Mouse (Mus musculus) lung, embryonic 15.5 days (tissue): ENCODE measurements around the gene Zfp541. TPM values are rescaled to one million over a fixed set of nuclear protein-coding genes. Genes with fewer than 3 reads are reported as not detected.

Source experiments
- ATAC-seq: fragments of 200-750 bp; cut with Nextera tagmentation; 2 replicates; pipeline ENCODE4 v1.8.0; 2017; ENCODE audit warnings: moderate number of reproducible peaks, borderline replicate concordance; ENCODE audit not compliant: low FRiP score, low TSS enrichment; ENCODE audit errors: extremely low read depth
- H3K27ac ChIP-seq: fragments of 300-500 bp; sonication (generic); 2 replicates; pipeline ENCODE4 v1.5.1; 2015; ENCODE audit warnings: moderate library complexity, mild to moderate bottlenecking, inconsistent platforms
- H3K27me3 ChIP-seq: fragments of 300-500 bp; sonication (generic); 2 replicates; pipeline ENCODE4 v1.6.1; 2015; ENCODE audit warnings: inconsistent platforms
- H3K36me3 ChIP-seq: fragments of 300-500 bp; sonication (generic); 2 replicates; pipeline ENCODE4 v1.6.1; 2015; ENCODE audit warnings: inconsistent platforms
- H3K4me1 ChIP-seq: fragments of 300-500 bp; sonication (generic); 2 replicates; pipeline ENCODE4 v1.6.1; 2015; ENCODE audit warnings: inconsistent platforms
- H3K4me2 ChIP-seq: fragments of 300-500 bp; sonication (generic); 2 replicates; pipeline ENCODE4 v1.6.1; 2015; ENCODE audit warnings: inconsistent platforms, mild to moderate bottlenecking, moderate library complexity
- H3K4me3 ChIP-seq: fragments of 300-500 bp; sonication (generic); 2 replicates; pipeline ENCODE4 v1.5.1; 2015; ENCODE audit warnings: mild to moderate bottlenecking, inconsistent platforms
- H3K9ac ChIP-seq: fragments of 300-500 bp; sonication (generic); 2 replicates; pipeline ENCODE4 v1.6.1; 2015; ENCODE audit warnings: inconsistent platforms
- H3K9me3 ChIP-seq: fragments of 300-500 bp; sonication (generic); 2 replicates; pipeline ENCODE4 v1.6.1; 2016; ENCODE audit warnings: inconsistent platforms
- WGBS: fragments of 180-500 bp; shearing (Covaris S2); methylation state at CpG from one replicate; pipeline ENCODE4 v1.1.7; 2015; 5-methylcytosine and 5-hydroxymethylcytosine counted together
- polyA plus RNA-seq: library from polyadenylated mRNA; unstranded; fragments of >200 nt; fragmentation: Nextera tagmentation; extraction: Ambion mirVana; gene quantifications from 2 replicates; pipeline ENCODE4 v1.2.1, GENCODE M21; 2015

Gene Zfp541
- polyA plus RNA-seq, 1 experiment from 2014 or later: not detected

- H3K36me3 ChIP-seq: no peaks in the 10 kb centered on the region
- no peak for ATAC-seq
- no peaks in the 10 kb centered on the region for H3K9me3 ChIP-seq
- H3K4me2 ChIP-seq: no peak overlapping the region
- no peak overlapping the region for H3K9ac ChIP-seq
- no peak overlapping the region for H3K27ac ChIP-seq
- H3K4me3 ChIP-seq: no peak overlapping the region
- peaks cover 33% of the 10 kb centered on the region for H3K4me1 ChIP-seq
- H3K27me3 ChIP-seq: peaks cover 6% of the 10 kb centered on the region; the same call in 1 of the 2 replicates
- WGBS: 48% methylated on average over 3 of the region's 3 CpGs
Measured at GRCm38 (mm10) chr7:16132926-16133325, 71.3 kb downstream of the Zfp541 start.

- Histone ChIP-seq H3K9me3 (no peaks in the 10 kb centered on the region), H3K27me3 (peaks cover 6% of the 10 kb centered on the region; the same call in 1 of the 2 replicates), H3K4me1 (peaks cover 33% of the 10 kb centered on the region), H3K27ac (no peak overlapping the region), H3K36me3 (no peaks in the 10 kb centered on the region), H3K4me3 (no peak overlapping the region), H3K4me2 (no peak overlapping the region), H3K9ac (no peak overlapping the region)
- 89% methylated on average over 9 of the region's 9 CpGs for WGBS
- ATAC-seq: no peak
Measured at GRCm38 (mm10) chr7:16133691-16134090, 72.1 kb downstream of the Zfp541 start.

- no peak overlapping the region for H3K27ac ChIP-seq
- ATAC-seq: no peak
- no peak overlapping the region for H3K4me3 ChIP-seq
- 67% methylated on average over 7 of the region's 7 CpGs for WGBS
- H3K36me3 ChIP-seq: no peaks in the 10 kb centered on the region
- peaks cover 21% of the 10 kb centered on the region for H3K4me1 ChIP-seq
- H3K9me3 ChIP-seq: no peaks in the 10 kb centered on the region
- no peak overlapping the region for H3K9ac ChIP-seq
- H3K4me2 ChIP-seq: no peak overlapping the region
- H3K27me3 ChIP-seq: peaks cover 6% of the 10 kb centered on the region; the same call in 1 of the 2 replicates
Measured at GRCm38 (mm10) chr7:16134951-16135392, 73.4 kb downstream of the Zfp541 start.

Other genes with a start within 250 kb of the Zfp541 start
- not detected in 2 replicates for gene Obox6, start 222.1 kb upstream of the Zfp541 start, polyA plus RNA-seq
- gene Crx, start 181.8 kb upstream of the Zfp541 start, polyA plus RNA-seq: not detected in 2 replicates
- not detected in 2 replicates for gene Crxos, start 179.2 kb upstream of the Zfp541 start, polyA plus RNA-seq
- 774 and 832 TPM in 2 replicates for gene Selenow, start 139.4 kb upstream of the Zfp541 start, polyA plus RNA-seq
- gene Nop53, start 115.7 kb upstream of the Zfp541 start, polyA plus RNA-seq: 188 and 189 TPM in 2 replicates
- 82.9 and 89.9 TPM in 2 replicates for gene Ehd2, start 94.2 kb upstream of the Zfp541 start, polyA plus RNA-seq
- 5.8 and 8.0 TPM in 2 replicates for gene Bicra, start 13.9 kb upstream of the Zfp541 start, polyA plus RNA-seq
- 168 and 178 TPM in 2 replicates for gene Napa, start 36.6 kb downstream of the Zfp541 start, polyA plus RNA-seq
- gene Kptn, start 58.1 kb downstream of the Zfp541 start, polyA plus RNA-seq: 28.5 and 31.7 TPM in 2 replicates
- 0.10 and 0.12 TPM in 2 replicates for gene Slc8a2, start 68.0 kb downstream of the Zfp541 start, polyA plus RNA-seq
- 20.2 and 20.6 TPM in 2 replicates for gene Meis3, start 113.3 kb downstream of the Zfp541 start, polyA plus RNA-seq
- gene Dhx34, start 160.2 kb downstream of the Zfp541 start, polyA plus RNA-seq: 13.4 and 15.3 TPM in 2 replicates
- gene C5ar2, start 182.3 kb downstream of the Zfp541 start, polyA plus RNA-seq: 0.18 and 0.36 TPM in 2 replicates
- gene C5ar1, start 197.7 kb downstream of the Zfp541 start, polyA plus RNA-seq: 2.5 and 2.7 TPM in 2 replicates
- gene Inafm1, start 211.8 kb downstream of the Zfp541 start, polyA plus RNA-seq: 14.7 and 16.4 TPM in 2 replicates
- gene Ccdc9, start 225.0 kb downstream of the Zfp541 start, polyA plus RNA-seq: 22.4 and 23.0 TPM in 2 replicates
- gene Bbc3, start 246.6 kb downstream of the Zfp541 start, polyA plus RNA-seq: 10.3 and 12.0 TPM in 2 replicates